Mouse (Mus musculus): ENCODE data around the gene Wbp2. TPM values are rescaled to one million over a fixed set of nuclear protein-coding genes. Genes with fewer than 3 reads are reported as not detected.

The Wbp2 gene
- polyA plus RNA-seq, 1 experiment from 2014 or later, result 63.3 TPM

DNA sequence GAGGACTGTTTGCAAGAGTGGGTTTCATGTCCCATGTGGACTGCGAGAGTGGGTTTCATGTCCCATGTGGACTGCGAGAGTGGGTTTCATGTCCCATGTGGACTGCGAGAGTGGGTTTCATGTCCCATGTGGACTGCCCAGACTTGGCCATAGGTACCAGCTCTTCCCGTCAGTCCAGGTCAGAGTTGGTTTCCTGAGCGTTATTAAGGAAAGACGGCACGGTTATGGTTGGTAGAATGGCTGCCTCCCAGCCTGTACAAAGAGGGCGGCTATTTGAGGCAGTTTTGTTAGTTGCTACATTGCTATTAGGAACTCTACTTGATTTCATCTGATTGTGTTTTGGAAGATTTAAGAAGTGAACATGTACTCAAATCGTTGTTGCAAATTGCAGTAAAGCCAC, 49.0 kb downstream of the Wbp2 start:
- Histone ChIP-seq H3K27me3 (ENCODE audit: insufficient read depth, low read length) (no peaks in the 10 kb centered on the region), H3K4me2 (ENCODE audit: low read depth, low read length) (no peak overlapping the region), H3K27ac (ENCODE audit: low read depth) (no peak overlapping the region), H3K4me3 (ENCODE audit: low read depth, low read length) (no peak overlapping the region), H3K36me3 (replicated peaks; ENCODE audit: insufficient read depth, low read length) (peaks cover 29% of the 10 kb centered on the region), H3K9ac (replicated peaks) (no peak overlapping the region), H3K4me1 (ENCODE audit: insufficient read depth) (peaks cover 3% of the 10 kb centered on the region; the same call in 1 of the 2 replicates), H3K9me3 (ENCODE audit: low read length) (no peaks in the 10 kb centered on the region)
- DNase-seq, result no peak
- 89% methylated on average over 9 of the region's 9 CpGs for WGBS (ENCODE audit: insufficient replicate concordance)
- no peak for ATAC-seq
- TF ChIP-seq EP300 (IDR thresholded peaks at IDR 0.05; ENCODE audit: low read depth) (no peak), CTCF (IDR thresholded peaks at IDR 0.05; ENCODE audit: low read depth) (no peak)

DNA sequence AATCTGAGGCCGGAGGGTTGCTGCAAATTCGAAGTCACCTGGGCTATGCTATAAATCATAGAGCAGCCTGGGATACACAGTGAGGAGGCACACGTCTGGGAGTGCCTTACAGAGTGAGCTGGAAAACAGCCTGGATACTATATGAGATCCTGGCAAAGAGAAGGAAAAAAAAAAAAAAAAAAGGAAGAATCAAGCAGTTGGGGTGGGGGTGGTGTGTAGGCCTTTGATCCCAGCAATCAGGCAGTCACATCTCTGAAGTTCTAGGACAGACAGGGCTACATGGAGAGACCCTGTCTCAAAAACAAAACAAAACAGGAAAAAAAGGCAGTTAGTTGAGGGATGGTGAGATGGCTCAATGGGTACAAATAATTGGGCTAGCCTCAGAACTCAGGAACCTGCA, 50.1 kb downstream of the Wbp2 start:
- DNase-seq (no peak), ATAC-seq (no peak)
- Histone ChIP-seq H3K4me3 (ENCODE audit: low read depth, low read length) (no peak overlapping the region), H3K9ac (replicated peaks) (no peak overlapping the region), H3K27me3 (ENCODE audit: insufficient read depth, low read length) (no peaks in the 10 kb centered on the region), H3K4me1 (ENCODE audit: insufficient read depth) (peaks cover 7% of the 10 kb centered on the region), H3K4me2 (ENCODE audit: low read depth, low read length) (no peak overlapping the region), H3K27ac (ENCODE audit: low read depth) (no peak overlapping the region), H3K9me3 (ENCODE audit: low read length) (no peaks in the 10 kb centered on the region), H3K36me3 (replicated peaks; ENCODE audit: insufficient read depth, low read length) (peaks cover 21% of the 10 kb centered on the region)
- 93% methylated on average over 3 of the region's 3 CpGs for WGBS (ENCODE audit: insufficient replicate concordance)
- TF ChIP-seq EP300 (IDR thresholded peaks at IDR 0.05; ENCODE audit: low read depth) (no peak), CTCF (IDR thresholded peaks at IDR 0.05; ENCODE audit: low read depth) (no peak)

DNA sequence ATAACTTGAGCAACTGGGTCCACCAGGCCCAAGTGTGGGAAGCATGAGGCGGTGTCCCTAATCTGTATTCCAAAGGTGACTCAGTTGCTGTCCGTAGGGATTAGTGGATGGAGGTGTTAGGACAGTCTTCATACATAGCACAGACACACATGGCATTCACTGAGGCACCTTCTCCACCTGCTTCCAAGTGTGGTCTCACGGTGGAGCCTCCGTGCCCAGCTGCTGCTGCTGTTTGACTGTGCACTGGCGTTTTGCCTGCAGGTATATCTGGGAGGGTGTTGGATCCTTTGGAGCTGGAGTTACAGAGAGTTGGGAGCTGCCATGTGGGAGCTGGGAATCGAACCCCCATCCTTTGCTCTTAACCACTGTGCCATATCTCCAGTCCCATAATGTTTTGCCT, 52.2 kb downstream of the Wbp2 start:
- H3K36me3 ChIP-seq (replicated peaks; ENCODE audit: insufficient read depth, low read length), result peaks cover 21% of the 10 kb centered on the region
- no peak for DNase-seq
- no peak overlapping the region for H3K4me3 ChIP-seq (ENCODE audit: low read depth, low read length)
- H3K4me1 ChIP-seq (ENCODE audit: insufficient read depth), result peaks cover 15% of the 10 kb centered on the region
- ATAC-seq, result no peak
- H3K27me3 ChIP-seq (ENCODE audit: insufficient read depth, low read length), result no peaks in the 10 kb centered on the region
- no peak overlapping the region for H3K9ac ChIP-seq (replicated peaks)
- TF ChIP-seq EP300 (IDR thresholded peaks at IDR 0.05; ENCODE audit: low read depth) (no peak), CTCF (IDR thresholded peaks at IDR 0.05; ENCODE audit: low read depth) (no peak)
- H3K9me3 ChIP-seq (ENCODE audit: low read length), result no peaks in the 10 kb centered on the region
- H3K27ac ChIP-seq (ENCODE audit: low read depth), result no peak overlapping the region
- H3K4me2 ChIP-seq (ENCODE audit: low read depth, low read length), result no peak overlapping the region
- 91% methylated on average over 6 of the region's 6 CpGs for WGBS (ENCODE audit: insufficient replicate concordance)

DNA sequence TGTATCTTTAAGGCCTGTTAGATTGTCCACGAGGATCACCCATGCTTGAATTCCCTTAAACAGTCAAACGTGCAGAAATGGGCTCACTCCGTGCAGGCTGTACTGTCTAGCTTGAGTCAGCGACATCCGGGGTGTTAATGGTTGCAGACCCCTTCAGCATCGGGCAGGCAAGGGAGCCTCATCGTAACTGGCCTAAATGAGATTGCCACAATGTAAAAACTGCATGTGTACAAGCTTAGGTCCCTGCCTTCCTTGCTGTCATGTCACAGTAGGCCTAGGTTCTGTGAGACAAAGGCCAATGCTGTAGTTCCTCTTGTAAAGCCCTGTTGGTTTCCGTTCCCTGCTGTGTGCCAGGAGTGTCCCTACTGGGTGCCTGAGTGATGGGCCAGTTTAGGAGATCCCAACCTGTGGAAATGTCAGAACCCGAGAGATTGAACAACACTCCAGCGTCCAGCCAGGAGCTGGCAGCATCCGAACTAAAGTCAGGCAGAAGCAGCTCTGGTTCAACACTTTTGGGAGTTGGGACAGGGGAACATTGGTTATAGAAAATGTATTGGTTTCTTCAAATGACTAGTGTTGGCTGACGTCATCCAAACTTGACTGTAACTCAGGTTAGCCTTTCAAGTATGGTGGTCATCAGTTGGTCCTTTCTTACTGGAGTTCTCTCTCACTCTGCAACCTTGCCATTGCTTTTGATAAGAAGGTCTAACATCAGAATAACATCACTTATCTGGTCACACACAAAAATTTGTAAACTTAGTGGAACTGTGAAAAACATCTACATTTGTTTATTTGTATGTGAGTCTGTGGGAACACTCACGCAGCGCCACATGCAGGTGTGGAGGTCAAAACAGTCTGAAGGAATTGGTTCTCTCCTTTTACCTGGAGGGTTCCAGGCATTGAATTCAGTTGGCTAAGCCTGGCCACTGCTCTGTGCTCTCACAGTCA, 55.6 kb downstream of the Wbp2 start:
- H3K9ac ChIP-seq (replicated peaks), result peak overlapping the region; percentile 93
- no peaks in the 10 kb centered on the region for H3K9me3 ChIP-seq (ENCODE audit: low read length)
- H3K4me1 ChIP-seq (ENCODE audit: insufficient read depth), result peaks cover 26% of the 10 kb centered on the region
- H3K4me2 ChIP-seq (ENCODE audit: low read depth, low read length), result peak overlapping the region; percentile 70
- ATAC-seq (peak; percentile 6), DNase-seq (peak; percentile 53)
- peak overlapping the region; percentile 98 for H3K27ac ChIP-seq (ENCODE audit: low read depth)
- H3K36me3 ChIP-seq (replicated peaks; ENCODE audit: insufficient read depth, low read length), result 0 out of 2 replicates have a peak, but pooled peaks cover 2% of the 10 kb centered on the region
- 22% methylated on average over 14 of the region's 14 CpGs for WGBS (ENCODE audit: insufficient replicate concordance)
- no peaks in the 10 kb centered on the region for H3K27me3 ChIP-seq (ENCODE audit: insufficient read depth, low read length)
- no peak for TF ChIP-seq EP300 (IDR thresholded peaks at IDR 0.05; ENCODE audit: low read depth)
- no peak for TF ChIP-seq CTCF (IDR thresholded peaks at IDR 0.05; ENCODE audit: low read depth)
- H3K4me3 ChIP-seq (ENCODE audit: low read depth, low read length), result peak overlapping the region; percentile 75

DNA sequence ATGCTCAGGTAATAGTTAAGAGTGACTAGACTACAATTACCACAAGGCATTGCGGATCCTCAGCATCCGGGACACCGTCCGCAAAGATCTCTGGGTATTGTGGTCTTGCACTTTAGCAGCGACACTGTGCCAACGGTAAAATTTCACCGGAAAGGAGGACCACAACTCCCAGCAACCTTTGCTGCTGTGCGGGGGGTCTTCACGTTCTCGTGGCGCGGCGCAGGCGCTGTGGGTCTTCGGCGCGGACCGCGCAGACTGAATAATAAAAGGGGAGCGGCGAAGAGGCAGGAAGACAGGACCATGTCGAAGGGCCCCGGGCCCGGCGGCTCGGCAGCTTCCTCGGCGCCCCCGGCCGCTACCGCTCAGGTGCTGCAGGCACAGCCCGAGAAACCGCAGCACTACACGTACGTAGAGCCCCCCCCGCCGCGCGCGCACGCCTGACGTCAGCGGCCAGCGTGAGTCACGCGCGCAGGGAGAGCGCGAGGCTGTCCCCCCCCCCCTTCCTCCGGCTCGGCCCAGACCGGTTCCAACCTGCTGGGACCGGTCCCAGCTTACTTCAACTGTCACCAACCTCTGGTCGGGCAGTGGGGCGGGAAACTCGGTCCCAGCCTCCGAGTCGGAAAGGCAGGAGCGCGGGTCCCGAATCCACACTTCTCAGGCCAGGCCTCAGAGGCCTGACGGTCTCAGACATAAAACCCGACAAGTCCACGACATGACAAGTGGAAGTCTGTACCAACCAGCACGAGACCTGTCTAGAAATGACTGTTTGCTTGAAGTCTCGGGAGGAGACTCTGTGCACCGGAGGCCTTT, 56.5 kb downstream of the Wbp2 start, which contains the start of gene Unk:
Gene Unk, plus strand, starts transcription at position 235 of the 810 bp plus-strand sequence.
- Histone ChIP-seq H3K4me1 (ENCODE audit: insufficient read depth) (peaks cover 26% of the 10 kb centered on the region), H3K36me3 (replicated peaks; ENCODE audit: insufficient read depth, low read length) (no peaks in the 10 kb centered on the region), H3K9ac (replicated peaks) (peak within 1 kb of the TSS; percentile 93), H3K27ac (ENCODE audit: low read depth) (peak within 1 kb of the TSS; percentile 98), H3K9me3 (ENCODE audit: low read length) (no peaks in the 10 kb centered on the region), H3K4me2 (ENCODE audit: low read depth, low read length) (peak within 1 kb of the TSS; percentile 70), H3K27me3 (ENCODE audit: insufficient read depth, low read length) (no peaks in the 10 kb centered on the region), H3K4me3 (ENCODE audit: low read depth, low read length) (peak within 1 kb of the TSS; percentile 75)
- TF ChIP-seq CTCF (IDR thresholded peaks at IDR 0.05; ENCODE audit: low read depth) (0 out of 2 replicates have a peak, but pooled peaks have one; percentile 2), EP300 (IDR thresholded peaks at IDR 0.05; ENCODE audit: low read depth) (peak; percentile 96)
- DNase-seq, result peak; percentile 96
- ATAC-seq, result peak; percentile 94
- WGBS (ENCODE audit: insufficient replicate concordance), result 3% methylated on average over 60 of the region's 67 CpGs
